Mouse (Mus musculus) hindbrain, embryonic 11.5 days (tissue): ENCODE results near the gene Gmppa. TPM values are rescaled to one million over a fixed set of nuclear protein-coding genes. Genes with fewer than 3 reads are reported as not detected.

ENCODE experiments used
- polyA plus RNA-seq: library from polyadenylated mRNA; unstranded; fragments of >200 nt; fragmentation: Nextera tagmentation; extraction: Ambion mirVana; gene quantifications from 2 replicates; pipeline ENCODE4 v1.2.1, GENCODE M21; 2014

Gene Gmppa
- polyA plus RNA-seq, 1 experiment from 2014 or later = 56.3 TPM

Other genes with a start within 250 kb of the Gmppa start
- gene Ankzf1, start 243.8 kb upstream of the Gmppa start, polyA plus RNA-seq = 12.8 and 14.9 TPM in 2 replicates
- 17.4 and 18.6 TPM in 2 replicates for gene Atg9a, start 243.7 kb upstream of the Gmppa start, polyA plus RNA-seq
- 18.0 and 19.5 TPM in 2 replicates for gene Glb1l, start 225.1 kb upstream of the Gmppa start, polyA plus RNA-seq
- gene Stk16, start 225.1 kb upstream of the Gmppa start, polyA plus RNA-seq = 110 and 125 TPM in 2 replicates
- 10.7 and 12.4 TPM in 2 replicates for gene Tuba4a, start 216.1 kb upstream of the Gmppa start, polyA plus RNA-seq
- gene A630095N17Rik, start 203.8 kb upstream of the Gmppa start, polyA plus RNA-seq = not detected in 2 replicates
- 17.8 and 21.4 TPM in 2 replicates for gene Dnajb2, start 199.5 kb upstream of the Gmppa start, polyA plus RNA-seq
- 3.5 and 6.0 TPM in 2 replicates for gene Ptprn, start 171.4 kb upstream of the Gmppa start, polyA plus RNA-seq
- 32.3 and 35.7 TPM in 2 replicates for gene Resp18, start 157.5 kb upstream of the Gmppa start, polyA plus RNA-seq
- 154 and 165 TPM in 2 replicates for gene Dnpep, start 117.9 kb upstream of the Gmppa start, polyA plus RNA-seq
- gene Des, start 75.6 kb upstream of the Gmppa start, polyA plus RNA-seq = 2.1 and 2.4 TPM in 2 replicates
- 11.1 and 12.7 TPM in 2 replicates for gene Speg, start 60.6 kb upstream of the Gmppa start, polyA plus RNA-seq
- 1.9 and 4.4 TPM in 2 replicates for gene Asic4, start 14.5 kb downstream of the Gmppa start, polyA plus RNA-seq
- 17.8 and 20.2 TPM in 2 replicates for gene Chpf, start 43.4 kb downstream of the Gmppa start, polyA plus RNA-seq
- 11.1 and 11.6 TPM in 2 replicates for gene Tmem198, start 43.6 kb downstream of the Gmppa start, polyA plus RNA-seq
- gene Obsl1, start 70.5 kb downstream of the Gmppa start, polyA plus RNA-seq = 34.0 and 34.4 TPM in 2 replicates
- 1.3 and 2.0 TPM in 2 replicates for gene Inha, start 71.1 kb downstream of the Gmppa start, polyA plus RNA-seq
- gene Stk11ip, start 85.6 kb downstream of the Gmppa start, polyA plus RNA-seq = 11.8 and 13.4 TPM in 2 replicates
- 8.0 and 9.2 TPM in 2 replicates for gene Slc4a3, start 110.3 kb downstream of the Gmppa start, polyA plus RNA-seq